Mouse (Mus musculus): ENCODE measurements around the gene Olfr984. TPM values are rescaled to one million over a fixed set of nuclear protein-coding genes. Genes with fewer than 3 reads are reported as not detected.

The Olfr984 gene
- polyA plus RNA-seq, 1 experiment = not detected

DNA sequence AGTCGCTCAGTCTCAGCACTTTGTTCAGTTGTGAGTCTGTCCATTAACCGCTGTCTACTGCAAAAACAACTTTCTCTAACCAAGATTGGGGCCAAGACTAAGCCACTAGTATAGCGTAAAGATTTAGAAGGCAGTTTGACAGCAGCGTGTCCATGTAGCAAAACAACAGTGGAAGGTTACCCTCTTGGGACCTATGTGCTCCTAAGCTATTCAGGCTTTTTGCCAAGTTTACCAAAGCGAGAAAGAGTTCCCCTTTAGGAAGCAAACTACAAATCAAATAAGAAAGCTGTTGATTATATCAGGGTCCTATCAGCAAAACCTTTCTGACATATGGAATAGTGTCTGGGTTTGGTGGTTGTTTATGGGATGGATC, 3.3 kb upstream of the Olfr984 start:
- TF ChIP-seq CTCF (IDR thresholded peaks at IDR 0.05; ENCODE audit: extremely low read depth, insufficient read depth, insufficient read length, insufficient replicate concordance) (no peak), POLR2A (IDR thresholded peaks at IDR 0.05; ENCODE audit: low read depth, low read length) (no peak)
- WGBS = 21% methylated on average over 5 of the region's 5 CpGs
- H3K27me3 ChIP-seq (ENCODE audit: control insufficient read depth, insufficient read depth, low read length) = no peaks in the 10 kb centered on the region
- no peak overlapping the region for H3K4me3 ChIP-seq (ENCODE audit: extremely low read depth, insufficient read depth, insufficient read length)
- H3K27ac ChIP-seq (ENCODE audit: insufficient read depth, low read length) = no peak overlapping the region
- H3K36me3 ChIP-seq (ENCODE audit: control insufficient read depth, insufficient read depth, low read length) = no peaks in the 10 kb centered on the region
- H3K4me1 ChIP-seq (ENCODE audit: control insufficient read depth, insufficient read depth, insufficient read length) = no peaks in the 10 kb centered on the region; the same call in 1 of the 2 replicates
- DNase-seq (ENCODE audit: low read depth in 1 of 2, low spot score in 2 of 2) = no peak

DNA sequence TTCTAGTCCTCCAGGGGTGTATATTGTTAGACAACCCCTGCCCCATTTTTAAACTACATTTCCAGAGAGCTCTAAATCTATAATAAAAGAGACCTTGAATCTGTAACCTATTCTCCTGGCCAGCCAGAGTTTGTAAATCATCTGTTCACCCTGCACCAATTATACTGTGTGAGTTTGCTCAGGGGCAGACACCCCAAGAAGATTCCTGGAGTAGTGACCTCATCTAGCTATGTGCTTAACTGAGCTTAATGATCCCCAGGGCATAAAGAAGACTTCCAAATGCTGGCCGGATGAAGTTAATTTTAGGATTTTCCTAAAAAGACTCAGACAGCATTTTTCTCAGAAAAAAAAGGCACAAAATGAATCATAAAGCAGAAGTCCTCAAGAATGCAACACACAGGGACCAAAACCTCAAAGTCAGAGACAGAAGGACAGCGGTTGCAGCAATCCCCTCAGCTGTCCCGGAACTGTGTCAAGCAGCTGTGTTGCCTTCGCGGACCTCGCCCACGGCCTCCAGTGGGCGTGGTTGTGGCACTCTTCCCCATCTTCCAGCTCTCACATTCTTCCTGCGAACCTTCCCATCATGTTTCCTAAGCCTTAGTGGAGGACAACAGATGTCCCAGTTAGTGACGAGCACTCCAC, 2.8 kb upstream of the Olfr984 start:
- WGBS = 4% methylated on average over 10 of the region's 10 CpGs
- no peaks in the 10 kb centered on the region; the same call in 1 of the 2 replicates for H3K4me1 ChIP-seq (ENCODE audit: control insufficient read depth, insufficient read depth, insufficient read length)
- DNase-seq (ENCODE audit: low read depth in 1 of 2, low spot score in 2 of 2) = no peak
- no peak overlapping the region for H3K27ac ChIP-seq (ENCODE audit: insufficient read depth, low read length)
- H3K36me3 ChIP-seq (ENCODE audit: control insufficient read depth, insufficient read depth, low read length) = no peaks in the 10 kb centered on the region
- H3K27me3 ChIP-seq (ENCODE audit: control insufficient read depth, insufficient read depth, low read length) = no peaks in the 10 kb centered on the region
- H3K4me3 ChIP-seq (ENCODE audit: extremely low read depth, insufficient read depth, insufficient read length) = no peak overlapping the region
- no peak for TF ChIP-seq CTCF (IDR thresholded peaks at IDR 0.05; ENCODE audit: extremely low read depth, insufficient read depth, insufficient read length, insufficient replicate concordance)
- TF ChIP-seq POLR2A (IDR thresholded peaks at IDR 0.05; ENCODE audit: low read depth, low read length) = no peak

DNA sequence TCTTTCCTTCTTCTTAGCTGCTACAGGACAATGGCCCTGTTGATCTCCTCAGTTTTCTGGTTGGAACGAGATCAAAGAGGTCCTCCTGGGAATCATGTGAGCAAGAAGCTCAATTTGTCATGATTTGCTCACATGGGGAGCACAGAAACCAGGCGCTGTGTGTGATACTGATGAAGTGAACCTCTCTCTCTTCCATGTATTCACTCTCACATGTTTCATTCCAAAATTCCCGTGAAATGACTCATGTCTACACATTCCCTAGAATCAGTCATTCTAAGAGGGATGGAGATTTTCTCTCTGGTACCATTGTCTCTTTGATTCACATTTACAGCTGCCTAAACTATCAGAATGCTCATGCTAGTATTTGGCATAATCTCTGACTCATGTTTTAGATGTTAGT, 19.2 kb downstream of the Olfr984 start:
- H3K27me3 ChIP-seq (ENCODE audit: control insufficient read depth, insufficient read depth, low read length) = no peaks in the 10 kb centered on the region
- no peak for TF ChIP-seq CTCF (IDR thresholded peaks at IDR 0.05; ENCODE audit: extremely low read depth, insufficient read depth, insufficient read length, insufficient replicate concordance)
- TF ChIP-seq POLR2A (IDR thresholded peaks at IDR 0.05; ENCODE audit: low read depth, low read length) = no peak
- WGBS = 75% methylated on average over 3 of the region's 3 CpGs

DNA sequence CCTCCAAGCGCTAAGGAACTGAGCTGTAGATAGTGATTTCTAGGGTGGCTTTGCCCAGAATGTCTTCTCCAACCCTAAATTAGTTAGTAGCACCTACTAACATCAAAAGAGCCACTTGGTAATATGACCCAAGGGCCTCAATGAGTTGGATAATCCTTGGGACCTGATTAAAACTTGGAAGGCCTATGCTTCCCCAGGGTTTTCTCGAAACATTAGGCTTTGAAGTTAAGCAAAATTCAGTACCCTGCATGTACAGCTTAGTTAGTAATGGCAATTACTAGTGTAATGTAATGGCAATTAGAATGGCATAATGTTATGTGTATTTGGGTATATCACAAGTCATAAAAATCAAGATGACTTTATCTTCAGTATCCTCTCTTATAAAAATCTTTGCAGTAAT, 20.5 kb downstream of the Olfr984 start, which contains the start of gene Olfr983:
TSS of gene Olfr983 (minus strand) at position 101 of the 400 bp plus-strand sequence.
- WGBS = 86% methylated on average over 2 of the region's 2 CpGs
- no peaks in the 10 kb centered on the region for H3K36me3 ChIP-seq (ENCODE audit: control insufficient read depth, insufficient read depth, low read length)
- DNase-seq (ENCODE audit: low read depth in 1 of 2, low spot score in 2 of 2) = no peak

More for the DNA sequence above, 19.2 kb downstream of the Olfr984 start:
- Histone ChIP-seq H3K36me3 (ENCODE audit: control insufficient read depth, insufficient read depth, low read length) (no peaks in the 10 kb centered on the region), H3K4me3 (ENCODE audit: extremely low read depth, insufficient read depth, insufficient read length) (no peak overlapping the region), H3K4me1 (ENCODE audit: control insufficient read depth, insufficient read depth, insufficient read length) (no peaks in the 10 kb centered on the region), H3K27ac (ENCODE audit: insufficient read depth, low read length) (no peak overlapping the region)
- DNase-seq (ENCODE audit: low read depth in 1 of 2, low spot score in 2 of 2) = no peak

DNA sequence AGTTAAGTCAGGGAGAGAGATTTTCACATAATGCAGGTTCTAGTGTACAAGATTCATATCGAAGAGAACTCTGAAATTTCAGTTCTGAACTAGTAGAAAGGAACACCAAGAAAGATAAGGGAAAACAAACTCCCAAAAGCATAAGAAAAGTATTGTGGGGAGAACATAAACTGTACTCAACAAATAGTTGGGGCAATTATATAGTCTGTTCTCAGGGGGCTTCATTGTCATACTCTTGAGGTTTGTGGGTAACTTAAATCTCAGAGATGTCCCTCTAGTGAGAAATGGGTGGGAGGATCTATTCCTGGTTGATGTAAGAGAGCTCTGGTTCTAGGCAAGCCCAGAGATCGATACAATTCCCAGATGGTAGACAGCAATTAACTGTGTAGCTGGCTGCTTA, 40.5 kb downstream of the Olfr984 start, which contains the start of gene Olfr982:
TSS of gene Olfr982 (plus strand) at position 301 of the 400 bp plus-strand sequence.
- 90% methylated on average over 2 of the region's 2 CpGs for WGBS
- no peaks in the 10 kb centered on the region for H3K27me3 ChIP-seq (ENCODE audit: control insufficient read depth, insufficient read depth, low read length)
- H3K27ac ChIP-seq (ENCODE audit: insufficient read depth, low read length) = no peak within 1 kb of the TSS
- DNase-seq (ENCODE audit: low read depth in 1 of 2, low spot score in 2 of 2) = no peak
- no peaks in the 10 kb centered on the region for H3K4me1 ChIP-seq (ENCODE audit: control insufficient read depth, insufficient read depth, insufficient read length)
- H3K4me3 ChIP-seq (ENCODE audit: extremely low read depth, insufficient read depth, insufficient read length) = no peak within 1 kb of the TSS
- no peak for TF ChIP-seq POLR2A (IDR thresholded peaks at IDR 0.05; ENCODE audit: low read depth, low read length)
- TF ChIP-seq CTCF (IDR thresholded peaks at IDR 0.05; ENCODE audit: extremely low read depth, insufficient read depth, insufficient read length, insufficient replicate concordance) = no peak
- H3K36me3 ChIP-seq (ENCODE audit: control insufficient read depth, insufficient read depth, low read length) = no peaks in the 10 kb centered on the region

More for the DNA sequence above, 20.5 kb downstream of the Olfr984 start, which contains the start of gene Olfr983:
- Histone ChIP-seq H3K27me3 (ENCODE audit: control insufficient read depth, insufficient read depth, low read length) (no peaks in the 10 kb centered on the region), H3K4me3 (ENCODE audit: extremely low read depth, insufficient read depth, insufficient read length) (no peak within 1 kb of the TSS), H3K4me1 (ENCODE audit: control insufficient read depth, insufficient read depth, insufficient read length) (no peaks in the 10 kb centered on the region), H3K27ac (ENCODE audit: insufficient read depth, low read length) (no peak within 1 kb of the TSS)
- TF ChIP-seq POLR2A (IDR thresholded peaks at IDR 0.05; ENCODE audit: low read depth, low read length) = no peak
- TF ChIP-seq CTCF (IDR thresholded peaks at IDR 0.05; ENCODE audit: extremely low read depth, insufficient read depth, insufficient read length, insufficient replicate concordance) = no peak

DNA sequence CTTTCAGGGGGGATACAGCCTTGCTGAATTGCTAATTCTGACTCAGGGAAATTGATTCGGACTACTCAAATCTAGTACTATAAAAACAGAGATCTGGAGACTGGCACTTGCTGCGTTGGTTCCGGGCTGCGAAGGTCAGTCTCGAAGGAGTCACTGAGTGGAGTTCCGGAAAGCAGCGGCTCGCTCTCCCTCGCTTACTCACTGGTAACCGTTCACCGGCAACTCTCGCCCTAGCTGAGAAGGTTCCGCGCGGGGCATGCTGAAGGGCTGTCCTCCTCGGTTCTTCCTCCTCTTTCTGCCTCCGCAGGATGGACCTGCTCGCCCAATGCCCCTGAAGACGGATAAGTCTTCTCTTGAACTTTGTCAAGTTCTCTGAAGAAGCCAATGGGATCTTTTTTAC, 63.9 kb downstream of the Olfr984 start:
- no peak for DNase-seq (ENCODE audit: low read depth in 1 of 2, low spot score in 2 of 2)
- Histone ChIP-seq H3K27me3 (ENCODE audit: control insufficient read depth, insufficient read depth, low read length) (no peaks in the 10 kb centered on the region), H3K36me3 (ENCODE audit: control insufficient read depth, insufficient read depth, low read length) (no peaks in the 10 kb centered on the region), H3K4me3 (ENCODE audit: extremely low read depth, insufficient read depth, insufficient read length) (no peak overlapping the region), H3K27ac (ENCODE audit: insufficient read depth, low read length) (no peak overlapping the region), H3K4me1 (ENCODE audit: control insufficient read depth, insufficient read depth, insufficient read length) (no peaks in the 10 kb centered on the region)
- 91% methylated on average over 19 of the region's 19 CpGs for WGBS
- TF ChIP-seq POLR2A (IDR thresholded peaks at IDR 0.05; ENCODE audit: low read depth, low read length) (no peak), CTCF (IDR thresholded peaks at IDR 0.05; ENCODE audit: extremely low read depth, insufficient read depth, insufficient read length, insufficient replicate concordance) (no peak)

Other genes starting within 250 kb of the Olfr984 start
- gene Olfr972, start 247.8 kb downstream of the Olfr984 start, polyA plus RNA-seq (2012; rRNA removed) = not detected in 2 replicates
- gene Olfr229, start 206.9 kb downstream of the Olfr984 start, polyA plus RNA-seq (2012; rRNA removed) = not detected in 2 replicates
- not detected in 2 replicates for gene Olfr974, start 176.7 kb downstream of the Olfr984 start, polyA plus RNA-seq (2012; rRNA removed)
- not detected in 2 replicates for gene Olfr975, start 162.2 kb downstream of the Olfr984 start, polyA plus RNA-seq (2012; rRNA removed)
- gene Olfr976, start 153.1 kb downstream of the Olfr984 start, polyA plus RNA-seq (2012; rRNA removed) = not detected in 2 replicates
- gene Olfr978, start 122.1 kb downstream of the Olfr984 start, polyA plus RNA-seq (2012; rRNA removed) = not detected in 2 replicates
- gene Olfr979, start 110.7 kb downstream of the Olfr984 start, polyA plus RNA-seq (2012; rRNA removed) = not detected in 2 replicates
- not detected in 2 replicates for gene Olfr980, start 104.6 kb downstream of the Olfr984 start, polyA plus RNA-seq (2012; rRNA removed)
- not detected in 2 replicates for gene Olfr981, start 92.7 kb downstream of the Olfr984 start, polyA plus RNA-seq (2012; rRNA removed)
- gene Olfr982, start 40.4 kb downstream of the Olfr984 start, polyA plus RNA-seq (2012; rRNA removed) = not detected in 2 replicates
- not detected in 2 replicates for gene Olfr983, start 20.6 kb downstream of the Olfr984 start, polyA plus RNA-seq (2012; rRNA removed)
- gene Olfr985, start 16.0 kb upstream of the Olfr984 start, polyA plus RNA-seq (2012; rRNA removed) = not detected in 2 replicates
- gene Tmem225, start 33.9 kb upstream of the Olfr984 start, polyA plus RNA-seq (2012; rRNA removed) = not detected in 2 replicates
- not detected in 2 replicates for gene Olfr986, start 66.7 kb upstream of the Olfr984 start, polyA plus RNA-seq (2012; rRNA removed)
- 0.72 and 0.74 TPM in 2 replicates for gene Zfp202, start 78.1 kb upstream of the Olfr984 start, polyA plus RNA-seq (2012; rRNA removed)
- 0.07 and 0.26 TPM in 2 replicates for gene Scn3b, start 155.0 kb upstream of the Olfr984 start, polyA plus RNA-seq (2012; rRNA removed)

Measured in spleen, adult 2 months (tissue).